ENCODE assay signal across 8 mouse cellular contexts in genomic region chr11:101640857-101641709, GRCm38 (mm10). TPM values are rescaled to one million over a fixed set of nuclear protein-coding genes. Genes with fewer than 3 reads are reported as not detected.
DNase-seq lines count a peak whose midpoint lies in the region; ATAC-seq and TF ChIP-seq lines count a peak whose summit lies in the region.
"Not testable (repeated sequence)": the region's sequence is repeated elsewhere in the genome, so short reads cannot be mapped to it uniquely, and the experiment has no call there.

No protein-coding gene starts in this region.

- peak; percentile 48 for ATAC-seq in CD4-positive, CD25-positive, alpha-beta regulatory T cell, adult 4 months
- peak; percentile 79; the same call in 1 of the 2 replicates for ATAC-seq in cerebellum, adult (ENCODE audit: insufficient number of reproducible peaks, low FRiP score, low TSS enrichment)
- peak; percentile 78 for ATAC-seq in forebrain, embryonic 13.5 days
- ATAC-seq in heart, postnatal 0 days (ENCODE audit: insufficient read depth, low read depth): peak; percentile 73
- ATAC-seq in liver, embryonic 15.5 days (ENCODE audit: insufficient read depth): peak; percentile 37
- ATAC-seq in neural tube, embryonic 11.5 days (ENCODE audit: insufficient read depth, low FRiP score, low TSS enrichment): peak; percentile 64
- ATAC-seq in stomach, embryonic 16.5 days (ENCODE audit: insufficient read depth, low FRiP score): peak; percentile 72

- H3K36me3 ChIP-seq in forebrain, embryonic 13.5 days (ENCODE audit: poor library complexity, severe bottlenecking); heart, postnatal 0 days (replicated peaks; ENCODE audit: control insufficient read depth, insufficient read depth, low read length); liver, embryonic 15.5 days (replicated peaks); neural tube, embryonic 11.5 days (ENCODE audit: control insufficient read depth, insufficient read depth, low read length); stomach, embryonic 16.5 days (ENCODE audit: control insufficient read depth, insufficient read depth, low read length): not testable (repeated sequence)

- 4% methylated on average over 52 of the region's 53 CpGs for WGBS in forebrain, embryonic 13.5 days
- WGBS in heart, postnatal 0 days: 6% methylated on average over 39 of the region's 53 CpGs
- 4% methylated on average over 53 of the region's 53 CpGs for WGBS in liver, embryonic 15.5 days (ENCODE audit: insufficient replicate concordance)
- 8% methylated on average over 40 of the region's 53 CpGs for WGBS in neural tube, embryonic 11.5 days
- WGBS in stomach, embryonic 16.5 days: 4% methylated on average over 53 of the region's 53 CpGs

- H3K4me3 ChIP-seq in forebrain, embryonic 13.5 days: peak overlapping the region; percentile 36
- peak overlapping the region; percentile 39 for H3K4me3 ChIP-seq in heart, postnatal 0 days (ENCODE audit: low read depth, low read length)
- H3K4me3 ChIP-seq in liver, embryonic 15.5 days (replicated peaks): peak overlapping the region; percentile 52
- H3K4me3 ChIP-seq in neural tube, embryonic 11.5 days (ENCODE audit: low read depth, low read length): peak overlapping the region; percentile 15; the same call in 1 of the 2 replicates
- peak overlapping the region; percentile 38 for H3K4me3 ChIP-seq in stomach, embryonic 16.5 days (replicated peaks; ENCODE audit: low read length)

- H3K4me1 ChIP-seq in forebrain, embryonic 13.5 days: peaks cover 14% of the 10 kb centered on the region; the same call in 1 of the 2 replicates
- not testable (repeated sequence) for H3K4me1 ChIP-seq in heart, postnatal 0 days (ENCODE audit: control insufficient read depth, insufficient read depth); neural tube, embryonic 11.5 days (ENCODE audit: control insufficient read depth, insufficient read depth, low read length); stomach, embryonic 16.5 days (ENCODE audit: control insufficient read depth, insufficient read depth, low read length)
- H3K4me1 ChIP-seq in liver, embryonic 15.5 days (replicated peaks): peaks cover 27% of the 10 kb centered on the region

- peak overlapping the region; percentile 60 for H3K9ac ChIP-seq in forebrain, embryonic 13.5 days
- H3K9ac ChIP-seq in heart, postnatal 0 days (replicated peaks; ENCODE audit: low read depth, low read length): peak overlapping the region; percentile 53
- peak overlapping the region; percentile 46; the same call in 1 of the 2 replicates for H3K9ac ChIP-seq in liver, embryonic 15.5 days
- peak overlapping the region; percentile 49; the same call in 1 of the 2 replicates for H3K9ac ChIP-seq in neural tube, embryonic 11.5 days (ENCODE audit: low read length)
- H3K9ac ChIP-seq in stomach, embryonic 16.5 days (ENCODE audit: low read length): peak overlapping the region; percentile 66

- DNase-seq in heart, postnatal 0 days (ENCODE audit: low spot score): peak; percentile 24
- DNase-seq in kidney, postnatal 36 days: peak; percentile 78 to 87
- DNase-seq in neural tube, embryonic 11.5 days (ENCODE audit: low spot score): peak; percentile 82

- not testable (repeated sequence) for TF ChIP-seq EP300 in heart, postnatal 0 days (IDR thresholded peaks at IDR 0.05; ENCODE audit: low read depth)

- H3K9me3 ChIP-seq in forebrain, embryonic 13.5 days (replicated peaks); heart, postnatal 0 days (replicated peaks; ENCODE audit: control insufficient read depth, low read length); liver, embryonic 15.5 days (replicated peaks); neural tube, embryonic 11.5 days (ENCODE audit: control insufficient read depth, low read length); stomach, embryonic 16.5 days (replicated peaks; ENCODE audit: control insufficient read depth, low read length): not testable (repeated sequence)

- not testable (repeated sequence) for H3K27me3 ChIP-seq in forebrain, embryonic 13.5 days; heart, postnatal 0 days (ENCODE audit: control insufficient read depth, insufficient read depth, low read length); neural tube, embryonic 11.5 days (ENCODE audit: control insufficient read depth, insufficient read depth, low read length); stomach, embryonic 16.5 days (ENCODE audit: control insufficient read depth, insufficient read depth, low read length)
- H3K27me3 ChIP-seq in liver, embryonic 15.5 days: peaks cover 11% of the 10 kb centered on the region

- H3K27ac ChIP-seq in forebrain, embryonic 13.5 days: peak overlapping the region; percentile 72
- peak overlapping the region; percentile 87 for H3K27ac ChIP-seq in heart, postnatal 0 days (ENCODE audit: low read depth)
- peak overlapping the region; percentile 70 for H3K27ac ChIP-seq in liver, embryonic 15.5 days (replicated peaks)
- 0 out of 2 replicates have a peak overlapping the region, but pooled peaks have one; percentile 60 for H3K27ac ChIP-seq in neural tube, embryonic 11.5 days (ENCODE audit: low read depth, low read length)
- H3K27ac ChIP-seq in stomach, embryonic 16.5 days (ENCODE audit: low read length): peak overlapping the region; percentile 70

- peak overlapping the region; percentile 52 for H3K4me2 ChIP-seq in forebrain, embryonic 13.5 days
- H3K4me2 ChIP-seq in heart, postnatal 0 days (ENCODE audit: low read depth, low read length): peak overlapping the region; percentile 57
- H3K4me2 ChIP-seq in liver, embryonic 15.5 days: peak overlapping the region; percentile 75
- peak overlapping the region; percentile 34 for H3K4me2 ChIP-seq in neural tube, embryonic 11.5 days (ENCODE audit: low read depth)
- peak overlapping the region; percentile 50 for H3K4me2 ChIP-seq in stomach, embryonic 16.5 days (ENCODE audit: low read depth, low read length)

- not testable (repeated sequence) for TF ChIP-seq CTCF in heart, postnatal 0 days (IDR thresholded peaks at IDR 0.05; ENCODE audit: low read depth)

RNA-seq across cellular contexts. Expression of gene Rdm1, which starts 14.1 kb away (rescaled TPM):
- 10 to 100 TPM; 86.2 to 93.4 TPM for polyA plus RNA-seq in CD4-positive, CD25-positive, alpha-beta regulatory T cell, adult 4 months (2017; shearing (Covaris generic))
- polyA plus RNA-seq in forebrain, embryonic 13.5 days (2015; fragmentation: Nextera tagmentation; extraction: Ambion mirVana): 48.9 and 52.6 TPM in 2 replicates
- 44.1 and 44.5 TPM in 2 replicates for total RNA-seq in heart, postnatal 0 days (2014; rRNA removed; ENCODE audit: low replicate concordance)
- 38.1 and 40.4 TPM in 2 replicates for polyA plus RNA-seq in heart, postnatal 0 days (2015; fragmentation: Nextera tagmentation; extraction: Ambion mirVana)
- 10.7 and 12.1 TPM in 2 replicates for polyA plus RNA-seq in liver, embryonic 15.5 days (2015; fragmentation: Nextera tagmentation; extraction: Ambion mirVana)
- 24.1 and 30.7 TPM in 2 replicates for polyA plus RNA-seq in neural tube, embryonic 11.5 days (2014; fragmentation: Nextera tagmentation; extraction: Ambion mirVana)
- 39.6 and 40.8 TPM in 2 replicates for polyA plus RNA-seq in stomach, embryonic 16.5 days (2015; fragmentation: Nextera tagmentation; extraction: Ambion mirVana)

RNA-seq across cellular contexts. Expression of gene Arl4d, which starts 24.3 kb away (rescaled TPM):
- polyA plus RNA-seq in CD4-positive, CD25-positive, alpha-beta regulatory T cell, adult 4 months (2017; shearing (Covaris generic)): not detected
- 32.5 and 40.6 TPM in 2 replicates for polyA plus RNA-seq in forebrain, embryonic 13.5 days (2015; fragmentation: Nextera tagmentation; extraction: Ambion mirVana)
- total RNA-seq in heart, postnatal 0 days (2014; rRNA removed; ENCODE audit: low replicate concordance): 8.1 and 12.2 TPM in 2 replicates
- polyA plus RNA-seq in heart, postnatal 0 days (2015; fragmentation: Nextera tagmentation; extraction: Ambion mirVana): 9.9 and 11.3 TPM in 2 replicates
- 0.82 and 0.94 TPM in 2 replicates for polyA plus RNA-seq in liver, embryonic 15.5 days (2015; fragmentation: Nextera tagmentation; extraction: Ambion mirVana)
- polyA plus RNA-seq in neural tube, embryonic 11.5 days (2014; fragmentation: Nextera tagmentation; extraction: Ambion mirVana): 23.9 and 29.5 TPM in 2 replicates
- polyA plus RNA-seq in stomach, embryonic 16.5 days (2015; fragmentation: Nextera tagmentation; extraction: Ambion mirVana): 8.2 and 8.5 TPM in 2 replicates

RNA-seq across cellular contexts. Expression of gene Gm11634, which starts 42.0 kb away (rescaled TPM):
- not detected for polyA plus RNA-seq in CD4-positive, CD25-positive, alpha-beta regulatory T cell, adult 4 months (2017; shearing (Covaris generic))
- not detected in 2 replicates for polyA plus RNA-seq in forebrain, embryonic 13.5 days (2015; fragmentation: Nextera tagmentation; extraction: Ambion mirVana)
- total RNA-seq in heart, postnatal 0 days (2014; rRNA removed; ENCODE audit: low replicate concordance): not detected in 2 replicates
- polyA plus RNA-seq in heart, postnatal 0 days (2015; fragmentation: Nextera tagmentation; extraction: Ambion mirVana): not detected in 2 replicates
- 0.16 TPM in 1 of 2 replicates, not detected in the other for polyA plus RNA-seq in liver, embryonic 15.5 days (2015; fragmentation: Nextera tagmentation; extraction: Ambion mirVana)
- polyA plus RNA-seq in neural tube, embryonic 11.5 days (2014; fragmentation: Nextera tagmentation; extraction: Ambion mirVana): not detected in 2 replicates
- not detected in 2 replicates for polyA plus RNA-seq in stomach, embryonic 16.5 days (2015; fragmentation: Nextera tagmentation; extraction: Ambion mirVana)

RNA-seq across cellular contexts. Expression of gene Tmem106a, which starts 59.0 kb away (rescaled TPM):
- polyA plus RNA-seq in CD4-positive, CD25-positive, alpha-beta regulatory T cell, adult 4 months (2017; shearing (Covaris generic)): 10 to 100 TPM; 10.8 to 15.2 TPM
- 1.1 and 1.3 TPM in 2 replicates for polyA plus RNA-seq in forebrain, embryonic 13.5 days (2015; fragmentation: Nextera tagmentation; extraction: Ambion mirVana)
- total RNA-seq in heart, postnatal 0 days (2014; rRNA removed; ENCODE audit: low replicate concordance): 2.7 and 8.3 TPM in 2 replicates
- 4.2 TPM in 2 replicates for polyA plus RNA-seq in heart, postnatal 0 days (2015; fragmentation: Nextera tagmentation; extraction: Ambion mirVana)
- 7.7 and 7.8 TPM in 2 replicates for polyA plus RNA-seq in liver, embryonic 15.5 days (2015; fragmentation: Nextera tagmentation; extraction: Ambion mirVana)
- polyA plus RNA-seq in neural tube, embryonic 11.5 days (2014; fragmentation: Nextera tagmentation; extraction: Ambion mirVana): 1.6 and 2.5 TPM in 2 replicates
- polyA plus RNA-seq in stomach, embryonic 16.5 days (2015; fragmentation: Nextera tagmentation; extraction: Ambion mirVana): 10.3 and 12.4 TPM in 2 replicates

Comparison
In these comparisons a context has a peak if more than half of its experiments do, and no peak if none do; other contexts are left out.
1. Peak in every context shown above with its lines: DNase-seq, ATAC-seq, H3K4me3 ChIP-seq and H3K27ac ChIP-seq.
2. DNase-seq: peak in every context shown above with its lines; median percentile 82 in kidney, postnatal 36 days; 82 in neural tube, embryonic 11.5 days; 24 in heart, postnatal 0 days.